Mouse (Mus musculus) liver, embryonic 15.5 days (tissue): ENCODE measurements around the gene Nrxn3. TPM values are rescaled to one million over a fixed set of nuclear protein-coding genes. Genes with fewer than 3 reads are reported as not detected.

Experiments used
- ATAC-seq: fragments of 200-750 bp; cut with Nextera tagmentation; 2 replicates; pipeline ENCODE4 v1.8.0; 2017; ENCODE audit warnings: moderate number of reproducible peaks, mild to moderate bottlenecking, moderate library complexity; ENCODE audit not compliant: insufficient read depth
- H3K27ac ChIP-seq: fragments of 300-500 bp; sonication (generic); replicated peaks from 2 replicates; pipeline ENCODE4 v1.5.1; 2015; ENCODE audit warnings: mild to moderate bottlenecking, inconsistent platforms
- H3K27me3 ChIP-seq: fragments of 300-500 bp; sonication (generic); 2 replicates; pipeline ENCODE4 v1.6.1; 2015; ENCODE audit warnings: mild to moderate bottlenecking, inconsistent platforms
- H3K36me3 ChIP-seq: fragments of 300-500 bp; sonication (generic); replicated peaks from 2 replicates; pipeline ENCODE4 v1.6.1; 2015; ENCODE audit warnings: moderate library complexity, mild to moderate bottlenecking, inconsistent platforms
- H3K4me1 ChIP-seq: fragments of 300-500 bp; sonication (generic); replicated peaks from 2 replicates; pipeline ENCODE4 v1.6.1; 2015; ENCODE audit warnings: inconsistent platforms
- H3K4me2 ChIP-seq: fragments of 300-500 bp; sonication (generic); 2 replicates; pipeline ENCODE4 v1.6.1; 2015; ENCODE audit warnings: moderate library complexity, mild to moderate bottlenecking, inconsistent platforms
- H3K4me3 ChIP-seq: fragments of 300-500 bp; sonication (generic); replicated peaks from 2 replicates; pipeline ENCODE4 v1.5.1; 2015; ENCODE audit warnings: mild to moderate bottlenecking, inconsistent platforms
- H3K9ac ChIP-seq: fragments of 300-500 bp; sonication (generic); 2 replicates; pipeline ENCODE4 v1.6.1; 2015; ENCODE audit warnings: moderate library complexity, mild to moderate bottlenecking, inconsistent platforms
- H3K9me3 ChIP-seq: fragments of 300-500 bp; sonication (generic); replicated peaks from 2 replicates; pipeline ENCODE4 v1.6.1; 2016; ENCODE audit warnings: inconsistent platforms
- WGBS: fragments of 180-500 bp; shearing (Covaris S2); methylation state at CpG from one replicate; pipeline ENCODE4 v1.1.7; 2015; ENCODE audit warnings: mixed read lengths; ENCODE audit not compliant: insufficient replicate concordance; 5-methylcytosine and 5-hydroxymethylcytosine counted together
- polyA plus RNA-seq: library from polyadenylated mRNA; unstranded; fragments of >200 nt; fragmentation: Nextera tagmentation; extraction: Ambion mirVana; gene quantifications from 2 replicates; pipeline ENCODE4 v1.2.1, GENCODE M21; 2015

The Nrxn3 gene
- polyA plus RNA-seq, 1 experiment from 2014 or later: 0.38 TPM

- Histone ChIP-seq H3K4me3 (no peak overlapping the region), H3K4me1 (peaks cover 12% of the 10 kb centered on the region), H3K9me3 (no peaks in the 10 kb centered on the region), H3K27me3 (no peaks in the 10 kb centered on the region), H3K4me2 (no peak overlapping the region; the same call in 1 of the 2 replicates), H3K9ac (no peak overlapping the region), H3K36me3 (no peaks in the 10 kb centered on the region), H3K27ac (no peak overlapping the region)
- WGBS: 24% methylated on average over 8 of the region's 8 CpGs
- ATAC-seq: no peak
Observed at GRCm38 (mm10) chr12:89719194-89720080, 996.8 kb downstream of the Nrxn3 start.

- Histone ChIP-seq H3K9me3 (no peaks in the 10 kb centered on the region), H3K4me3 (no peak overlapping the region), H3K27ac (peak overlapping the region; percentile 24; the same call in 1 of the 2 replicates), H3K9ac (no peak overlapping the region), H3K36me3 (no peaks in the 10 kb centered on the region), H3K4me1 (peaks cover 12% of the 10 kb centered on the region), H3K4me2 (no peak overlapping the region), H3K27me3 (no peaks in the 10 kb centered on the region)
- 15% methylated on average over 3 of the region's 3 CpGs for WGBS
- peak; percentile 91 for ATAC-seq
Observed at GRCm38 (mm10) chr12:89720945-89721344, 998.3 kb downstream of the Nrxn3 start.

- 77% methylated on average over 14 of the region's 14 CpGs for WGBS
- H3K36me3 ChIP-seq: no peaks in the 10 kb centered on the region
- H3K4me2 ChIP-seq: no peak overlapping the region
- ATAC-seq: no peak
- H3K9ac ChIP-seq: no peak overlapping the region
- H3K27me3 ChIP-seq: no peaks in the 10 kb centered on the region
- H3K27ac ChIP-seq: no peak overlapping the region
- no peak overlapping the region for H3K4me3 ChIP-seq
- no peaks in the 10 kb centered on the region for H3K9me3 ChIP-seq
- H3K4me1 ChIP-seq: peaks cover 12% of the 10 kb centered on the region
Observed at GRCm38 (mm10) chr12:89722462-89722861, 999.8 kb downstream of the Nrxn3 start.

GRCm38 (mm10) chr12:89724048-89724447 lies 1001.4 kb downstream of the Nrxn3 start:
- H3K27ac ChIP-seq: no peak overlapping the region
- no peaks in the 10 kb centered on the region for H3K9me3 ChIP-seq
- no peaks in the 10 kb centered on the region for H3K36me3 ChIP-seq
- H3K4me3 ChIP-seq: no peak overlapping the region
- ATAC-seq: no peak
- no peak overlapping the region for H3K4me2 ChIP-seq
- H3K27me3 ChIP-seq: no peaks in the 10 kb centered on the region
- 48% methylated on average over 3 of the region's 3 CpGs for WGBS
- no peak overlapping the region for H3K9ac ChIP-seq
- peaks cover 11% of the 10 kb centered on the region for H3K4me1 ChIP-seq

GRCm38 (mm10) chr12:89742326-89742725 lies 1019.6 kb downstream of the Nrxn3 start:
- H3K27me3 ChIP-seq: no peaks in the 10 kb centered on the region
- H3K9me3 ChIP-seq: 0 out of 2 replicates have a peak, but pooled peaks cover 2% of the 10 kb centered on the region
- H3K4me2 ChIP-seq: no peak overlapping the region
- no peak overlapping the region for H3K4me3 ChIP-seq
- no peak overlapping the region for H3K9ac ChIP-seq
- H3K4me1 ChIP-seq: no peaks in the 10 kb centered on the region
- no peak for ATAC-seq
- H3K36me3 ChIP-seq: no peaks in the 10 kb centered on the region
- no peak overlapping the region for H3K27ac ChIP-seq
- 37% methylated on average over 1 of the region's 1 CpGs for WGBS

GRCm38 (mm10) chr12:89742796-89743195 lies 1020.1 kb downstream of the Nrxn3 start:
- H3K27ac ChIP-seq: no peak overlapping the region
- H3K4me2 ChIP-seq: no peak overlapping the region
- H3K4me3 ChIP-seq: no peak overlapping the region
- 0 out of 2 replicates have a peak, but pooled peaks cover 2% of the 10 kb centered on the region for H3K9me3 ChIP-seq
- H3K36me3 ChIP-seq: no peaks in the 10 kb centered on the region
- H3K27me3 ChIP-seq: no peaks in the 10 kb centered on the region
- H3K4me1 ChIP-seq: no peaks in the 10 kb centered on the region
- H3K9ac ChIP-seq: no peak overlapping the region
- ATAC-seq: no peak
- WGBS: 51% methylated on average over 2 of the region's 2 CpGs

- no peak overlapping the region for H3K9ac ChIP-seq
- 40% methylated on average over 10 of the region's 10 CpGs for WGBS
- no peaks in the 10 kb centered on the region for H3K36me3 ChIP-seq
- no peak overlapping the region for H3K4me2 ChIP-seq
- H3K9me3 ChIP-seq: no peaks in the 10 kb centered on the region
- no peaks in the 10 kb centered on the region for H3K27me3 ChIP-seq
- H3K4me1 ChIP-seq: no peaks in the 10 kb centered on the region
- ATAC-seq: no peak
- H3K4me3 ChIP-seq: no peak overlapping the region
- no peak overlapping the region for H3K27ac ChIP-seq
Observed at GRCm38 (mm10) chr12:89764191-89765082, 1041.8 kb downstream of the Nrxn3 start.

- Histone ChIP-seq H3K27ac (no peak overlapping the region), H3K27me3 (no peaks in the 10 kb centered on the region), H3K4me3 (no peak overlapping the region), H3K4me1 (no peaks in the 10 kb centered on the region), H3K36me3 (no peaks in the 10 kb centered on the region), H3K9ac (no peak overlapping the region), H3K9me3 (no peaks in the 10 kb centered on the region), H3K4me2 (no peak overlapping the region)
- 57% methylated on average over 2 of the region's 2 CpGs for WGBS
- ATAC-seq: no peak
Observed at GRCm38 (mm10) chr12:89765179-89765578, 1042.5 kb downstream of the Nrxn3 start.

GRCm38 (mm10) chr12:89788794-89789193 lies 1066.1 kb downstream of the Nrxn3 start:
- 49% methylated on average over 3 of the region's 3 CpGs for WGBS
- H3K4me1 ChIP-seq: no peaks in the 10 kb centered on the region

GRCm38 (mm10) chr12:89789981-89790380 lies 1067.3 kb downstream of the Nrxn3 start:
- ATAC-seq: no peak
- H3K36me3 ChIP-seq: no peaks in the 10 kb centered on the region
- H3K4me3 ChIP-seq: no peak overlapping the region
- H3K4me2 ChIP-seq: no peak overlapping the region
- H3K4me1 ChIP-seq: no peaks in the 10 kb centered on the region
- no peak overlapping the region for H3K9ac ChIP-seq
- no peak overlapping the region for H3K27ac ChIP-seq
- WGBS: 40% methylated on average over 1 of the region's 1 CpGs
- H3K27me3 ChIP-seq: no peaks in the 10 kb centered on the region
- no peaks in the 10 kb centered on the region for H3K9me3 ChIP-seq

More at GRCm38 (mm10) chr12:89788794-89789193, 1066.1 kb downstream of the Nrxn3 start:
- Histone ChIP-seq H3K4me3 (no peak overlapping the region), H3K4me2 (no peak overlapping the region), H3K9ac (no peak overlapping the region), H3K9me3 (no peaks in the 10 kb centered on the region), H3K27me3 (no peaks in the 10 kb centered on the region), H3K36me3 (no peaks in the 10 kb centered on the region), H3K27ac (no peak overlapping the region)
- ATAC-seq: no peak

- Histone ChIP-seq H3K4me2 (no peak overlapping the region), H3K36me3 (no peaks in the 10 kb centered on the region), H3K4me1 (no peaks in the 10 kb centered on the region), H3K4me3 (no peak overlapping the region), H3K9me3 (no peaks in the 10 kb centered on the region), H3K9ac (no peak overlapping the region), H3K27ac (no peak overlapping the region), H3K27me3 (no peaks in the 10 kb centered on the region)
- 57% methylated on average over 3 of the region's 3 CpGs for WGBS
- no peak for ATAC-seq
Observed at GRCm38 (mm10) chr12:89791829-89792228, 1069.2 kb downstream of the Nrxn3 start.
